Mouse (Mus musculus): ENCODE results near the gene Cyp2b23.
"Not testable (repeated sequence)": the region's sequence is repeated elsewhere in the genome, so short reads cannot be mapped to it uniquely, and the experiment has no call there.

Gene Cyp2b23

DNA sequence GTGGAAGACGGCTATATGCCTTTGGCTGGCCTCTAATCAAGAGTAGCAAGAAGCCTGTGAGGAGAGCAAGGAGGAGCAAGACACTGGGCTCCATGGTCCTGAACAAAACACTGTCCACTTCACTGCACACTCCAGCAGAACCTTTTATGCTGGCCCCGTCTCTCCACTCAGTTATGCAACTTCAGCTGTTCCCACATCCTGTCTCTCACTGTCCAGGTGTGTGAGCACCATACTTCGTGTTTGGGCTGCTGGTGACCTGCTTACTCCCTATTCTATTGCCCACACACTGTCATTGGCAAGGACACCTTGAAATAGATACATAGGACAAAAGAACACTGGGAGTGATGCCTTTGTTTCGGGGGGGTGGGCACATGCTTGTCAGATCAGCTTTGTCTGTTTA lies at the start of gene Cyp2b23:
Gene Cyp2b23 (minus strand): TSS at position 101 of the 400 bp plus-strand sequence.
- in situ Hi-C loops (cut with MboI) = no loop called here

GRCm38 (mm10) chr7:26711061-26711460 lies 24.8 kb upstream of the Cyp2b23 start:
- in situ Hi-C loops (cut with MboI) = no loop called here

- in situ Hi-C loops (cut with MboI) = no loop called here
These were observed 20.8 kb upstream of the Cyp2b23 start for GRCm38 (mm10) chr7:26707061-26707460.

DNA sequence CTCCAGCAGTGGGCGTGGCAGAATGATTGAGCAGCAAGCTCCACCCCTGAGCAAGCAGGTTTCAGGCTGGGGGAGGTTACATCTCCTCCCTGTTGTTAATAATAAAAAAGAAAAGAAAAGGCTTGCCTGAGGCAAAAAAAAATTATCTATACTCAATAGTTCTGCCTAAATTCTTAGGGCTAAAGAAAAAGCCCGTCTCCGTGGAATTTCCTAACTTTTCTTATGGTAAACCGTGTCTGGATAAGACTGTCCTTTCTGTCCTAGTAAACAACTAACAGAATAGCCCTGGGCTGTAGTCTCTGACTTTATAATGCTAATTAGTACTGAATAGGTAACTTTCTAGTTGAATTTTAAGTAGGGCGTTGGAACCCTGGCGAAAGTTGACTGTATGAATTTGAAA lies 20.0 kb upstream of the Cyp2b23 start:
- in situ Hi-C loops (cut with MboI) = not testable (repeated sequence)

DNA sequence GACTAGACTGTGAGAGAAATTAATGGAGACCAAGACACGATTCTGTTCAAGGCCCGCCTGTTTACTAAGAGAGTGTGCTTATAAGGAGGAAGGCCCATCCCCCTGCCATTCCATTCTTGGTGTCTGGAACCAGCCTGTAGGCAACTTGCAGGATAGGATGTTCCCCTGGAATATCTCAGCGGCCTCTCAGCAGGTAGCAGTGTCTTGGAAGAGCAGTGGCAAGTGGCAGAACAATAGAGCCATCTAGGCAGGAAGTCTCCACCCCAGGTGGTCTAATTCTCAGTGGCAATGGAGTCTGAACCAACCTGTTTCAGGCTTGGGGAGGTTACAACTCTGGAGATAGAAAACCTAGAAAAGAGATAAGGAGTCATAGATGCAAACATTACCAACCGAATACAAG lies 13.9 kb upstream of the Cyp2b23 start:
- in situ Hi-C loops (cut with MboI) = no loop called here

- in situ Hi-C loops (cut with MboI) = no loop called here
These were observed 524 bp downstream of the Cyp2b23 start for GRCm38 (mm10) chr7:26685713-26686112.

GRCm38 (mm10) chr7:26667466-26667865 lies 18.8 kb downstream of the Cyp2b23 start:
- in situ Hi-C loops (cut with MboI) = not testable (repeated sequence)

DNA sequence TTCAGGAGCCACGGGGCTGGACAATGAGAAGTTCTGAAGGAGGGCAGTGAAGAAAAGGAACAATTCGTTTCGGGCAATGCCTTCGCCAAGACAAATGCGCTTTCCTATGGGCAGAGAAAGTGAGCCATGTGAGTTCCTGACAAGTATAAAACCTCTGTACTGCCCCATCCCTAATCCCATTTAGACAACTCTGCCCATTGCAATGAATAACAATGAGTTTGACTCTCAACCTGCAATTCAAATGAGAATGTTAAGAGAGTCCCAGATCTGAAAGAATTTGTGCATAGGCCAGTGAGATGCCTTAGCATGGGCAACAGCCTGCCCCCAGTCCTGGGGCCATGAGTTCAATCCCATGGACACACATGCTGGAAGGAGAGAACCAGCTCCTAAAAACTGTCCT lies 20.2 kb downstream of the Cyp2b23 start:
- in situ Hi-C loops (cut with MboI) = no loop called here

DNA sequence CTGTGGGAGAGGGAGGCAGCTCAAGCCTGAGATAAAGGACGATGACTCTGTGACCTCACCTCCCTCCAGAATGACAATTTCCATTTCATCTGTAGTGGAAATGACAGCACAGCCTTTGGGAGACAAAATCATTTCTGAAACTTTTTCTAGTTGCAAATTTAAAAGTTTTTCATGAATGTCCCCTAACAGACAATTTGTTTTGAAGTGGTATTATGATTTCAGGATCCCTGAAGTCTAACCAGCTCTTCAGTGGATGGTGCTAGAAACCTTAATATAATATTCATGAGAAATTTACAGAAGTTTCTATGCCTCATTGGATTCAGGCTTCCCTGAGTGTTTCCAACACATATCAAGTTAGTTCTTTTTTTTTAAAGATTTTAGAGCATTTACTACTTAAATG lies 67.9 kb downstream of the Cyp2b23 start, which contains the start of gene Vmn1r185:
Gene Vmn1r185 (minus strand): TSS at position 101 of the 400 bp plus-strand sequence.
- in situ Hi-C loops (cut with MboI) = not testable (repeated sequence)
